Mouse (Mus musculus) embryonic facial prominence, embryonic 11.5 days (tissue): ENCODE measurements at regions not wholly inside any gene's neighbourhood (a gene's known extent, or its start where the extent isn't known, plus 50 kb on each side); places are given as distances from the start of the nearest gene placed in this dataset.

Experiments used
- ATAC-seq: fragments of 200-750 bp; cut with Nextera tagmentation; replicated peaks from 2 replicates; pipeline ENCODE4 v1.8.0; 2017; ENCODE audit warnings: low read depth; ENCODE audit not compliant: insufficient number of reproducible peaks, low FRiP score, low TSS enrichment
- DNase-seq: peaks from one replicate; pipeline ENCODE4 v3.0.0-alpha.2; 2015; ENCODE audit warnings: low spot score
- H3K27ac ChIP-seq: fragments of 300-500 bp; sonication (generic); replicated peaks from 2 replicates; pipeline ENCODE4 v1.5.1; 2014; ENCODE audit warnings: mild to moderate bottlenecking, low read depth, low read length, control low read depth
- H3K27me3 ChIP-seq: fragments of 300-500 bp; sonication (generic); 2 replicates; pipeline ENCODE4 v1.6.1; 2014; ENCODE audit warnings: mild to moderate bottlenecking, low read length, moderate library complexity, mixed read lengths; ENCODE audit not compliant: control insufficient read depth, insufficient read depth
- H3K36me3 ChIP-seq: fragments of 300-500 bp; sonication (generic); replicated peaks from 2 replicates; pipeline ENCODE4 v1.6.1; 2014; ENCODE audit warnings: low read depth, mild to moderate bottlenecking, low read length, moderate library complexity, mixed read lengths; ENCODE audit not compliant: control insufficient read depth, insufficient read depth
- H3K4me1 ChIP-seq: fragments of 300-500 bp; sonication (generic); 2 replicates; pipeline ENCODE4 v1.6.1; 2014; ENCODE audit warnings: low read length, mixed read lengths; ENCODE audit not compliant: control insufficient read depth, insufficient read depth
- H3K4me2 ChIP-seq: fragments of 300-500 bp; sonication (generic); 2 replicates; pipeline ENCODE4 v1.6.1; 2014; ENCODE audit warnings: low read depth, mild to moderate bottlenecking, control low read depth, low read length, moderate library complexity
- H3K4me3 ChIP-seq: fragments of 300-500 bp; sonication (generic); 2 replicates; pipeline ENCODE4 v1.5.1; 2014; ENCODE audit warnings: low read depth, low read length, control low read depth
- H3K9ac ChIP-seq: fragments of 300-500 bp; sonication (generic); replicated peaks from 2 replicates; pipeline ENCODE4 v1.6.1; 2014; ENCODE audit warnings: mild to moderate bottlenecking, control low read depth, low read length
- H3K9me3 ChIP-seq: fragments of 300-500 bp; sonication (generic); replicated peaks from 2 replicates; pipeline ENCODE4 v1.6.1; 2016; ENCODE audit warnings: mild to moderate bottlenecking, low read length, inconsistent platforms, mixed read lengths; ENCODE audit not compliant: control insufficient read depth
- WGBS: fragments of 180-500 bp; shearing (Covaris S2); extraction: QIAGEN DNeasy Blood & Tissue Kit; methylation state at CpG from one replicate; pipeline ENCODE4 v1.1.7; 2014; 5-methylcytosine and 5-hydroxymethylcytosine counted together

DNA sequence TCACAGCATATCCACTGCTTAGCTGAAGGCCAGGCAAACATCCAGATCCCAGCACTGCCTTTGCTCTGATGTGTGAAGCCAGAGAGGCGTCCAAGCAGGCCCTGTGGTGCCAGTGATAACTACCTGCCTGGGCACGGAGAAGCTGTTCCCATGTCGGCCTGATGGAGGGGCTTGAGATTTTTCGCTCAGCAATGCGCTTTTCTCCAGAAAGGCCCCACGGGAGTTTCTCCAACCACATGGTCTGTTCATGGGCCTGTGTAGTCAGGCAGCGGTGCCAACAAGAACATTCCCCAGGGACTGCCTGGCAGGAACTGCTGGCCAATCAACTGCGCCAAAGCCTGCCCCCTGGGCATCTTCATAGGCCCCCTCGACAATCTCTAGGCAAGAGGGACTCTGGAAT lies 95.4 kb upstream of the Usp24 start:
- H3K9ac ChIP-seq = no peak overlapping the region
- ATAC-seq (no peak), DNase-seq (no peak)
- H3K27me3 ChIP-seq = no peaks in the 10 kb centered on the region; the same call in 1 of the 2 replicates
- 80% methylated on average over 9 of the region's 9 CpGs for WGBS
- H3K4me2 ChIP-seq = no peak overlapping the region
- H3K9me3 ChIP-seq = no peaks in the 10 kb centered on the region
- no peak overlapping the region for H3K27ac ChIP-seq
- H3K4me3 ChIP-seq = no peak overlapping the region
- H3K4me1 ChIP-seq = no peaks in the 10 kb centered on the region
- no peaks in the 10 kb centered on the region for H3K36me3 ChIP-seq

DNA sequence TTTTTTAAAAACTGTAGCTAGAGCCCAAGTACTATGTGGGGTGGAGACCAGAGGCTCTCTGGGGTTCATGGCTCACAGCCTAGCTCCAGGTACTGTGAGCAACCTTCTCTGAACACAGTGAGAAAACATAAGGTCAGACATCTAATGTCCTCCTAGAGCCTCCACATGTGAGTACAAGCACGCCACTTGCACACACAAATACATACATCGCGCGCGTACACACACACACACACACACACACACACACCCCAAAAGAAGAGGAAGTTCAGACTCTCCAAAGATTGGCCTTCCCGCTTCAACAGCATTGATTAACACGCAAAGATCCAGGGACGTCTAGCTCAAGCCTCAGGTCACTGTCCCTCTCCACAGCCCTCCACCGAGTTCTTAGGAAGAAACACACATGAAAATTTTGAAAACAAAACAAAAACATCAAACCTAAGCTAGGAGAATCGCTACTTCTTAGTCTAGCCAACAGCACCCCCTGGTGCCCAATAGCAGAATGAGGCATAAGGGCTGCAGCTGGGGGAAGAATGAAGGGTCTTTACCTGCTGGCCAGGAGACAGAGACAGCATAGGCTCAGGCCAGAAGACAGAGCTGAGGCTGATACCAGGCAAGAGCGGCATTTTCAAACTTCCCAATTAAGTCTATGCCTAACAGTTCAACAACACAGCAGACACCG lies 90.7 kb upstream of the Usp24 start:
- no peaks in the 10 kb centered on the region; the same call in 1 of the 2 replicates for H3K27me3 ChIP-seq
- WGBS = 51% methylated on average over 12 of the region's 12 CpGs
- no peak overlapping the region for H3K27ac ChIP-seq
- no peak overlapping the region for H3K9ac ChIP-seq
- H3K4me2 ChIP-seq = no peak overlapping the region
- no peak overlapping the region for H3K4me3 ChIP-seq
- DNase-seq = peak; percentile 83
- H3K36me3 ChIP-seq = no peaks in the 10 kb centered on the region
- no peaks in the 10 kb centered on the region for H3K4me1 ChIP-seq
- ATAC-seq = no peak
- no peaks in the 10 kb centered on the region for H3K9me3 ChIP-seq

DNA sequence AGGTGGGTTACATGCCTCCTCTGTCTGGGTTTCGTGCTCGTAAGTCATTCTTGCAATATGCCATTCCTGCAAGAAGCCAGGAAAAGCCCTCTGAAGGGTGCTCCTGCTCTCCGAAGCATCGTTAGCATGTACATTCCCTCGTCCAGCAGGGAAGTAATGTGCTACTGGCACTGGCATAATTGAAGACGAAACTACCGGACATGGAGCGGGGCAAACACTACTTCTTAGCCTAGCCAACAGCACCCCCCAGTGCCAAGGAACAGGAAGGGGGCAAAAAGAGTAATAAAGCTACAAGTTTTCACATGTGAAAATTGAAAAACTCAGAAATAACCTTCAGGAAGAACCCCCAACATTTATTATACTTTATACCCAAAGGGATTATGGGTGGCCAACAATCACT lies 88.6 kb upstream of the Usp24 start:
- no peak for ATAC-seq
- WGBS = 59% methylated on average over 8 of the region's 8 CpGs

DNA sequence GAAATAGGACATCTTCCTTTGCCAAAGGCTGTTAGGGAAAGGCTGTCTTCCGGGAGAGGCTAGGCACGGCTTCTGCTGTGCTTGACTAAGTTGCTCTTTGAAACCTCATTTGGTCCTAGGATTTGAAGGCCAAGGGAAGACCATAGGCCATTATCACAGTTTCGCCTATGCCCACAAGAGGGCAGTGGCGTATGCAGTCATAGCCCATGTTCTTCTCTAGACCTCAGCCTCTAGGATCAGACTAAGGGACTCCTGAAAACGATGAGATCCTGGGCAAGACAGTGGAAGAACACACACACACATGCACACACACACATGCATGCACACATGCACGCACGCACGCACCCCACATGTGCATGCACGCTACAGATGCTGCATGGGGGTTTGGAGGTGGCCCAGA lies 87.5 kb upstream of the Usp24 start:
- Histone ChIP-seq H3K9me3 (no peaks in the 10 kb centered on the region), H3K4me2 (no peak overlapping the region), H3K4me1 (no peaks in the 10 kb centered on the region), H3K36me3 (no peaks in the 10 kb centered on the region), H3K27me3 (no peaks in the 10 kb centered on the region), H3K27ac (no peak overlapping the region), H3K9ac (no peak overlapping the region), H3K4me3 (no peak overlapping the region)
- 45% methylated on average over 9 of the region's 9 CpGs for WGBS
- DNase-seq (peak; percentile 81), ATAC-seq (peak; percentile 49)

More for the DNA sequence above, 88.6 kb upstream of the Usp24 start:
- Histone ChIP-seq H3K4me3 (no peak overlapping the region), H3K36me3 (no peaks in the 10 kb centered on the region), H3K27me3 (no peaks in the 10 kb centered on the region), H3K4me2 (no peak overlapping the region), H3K27ac (no peak overlapping the region), H3K9me3 (no peaks in the 10 kb centered on the region), H3K9ac (no peak overlapping the region), H3K4me1 (no peaks in the 10 kb centered on the region)
- DNase-seq = peak; percentile 51

DNA sequence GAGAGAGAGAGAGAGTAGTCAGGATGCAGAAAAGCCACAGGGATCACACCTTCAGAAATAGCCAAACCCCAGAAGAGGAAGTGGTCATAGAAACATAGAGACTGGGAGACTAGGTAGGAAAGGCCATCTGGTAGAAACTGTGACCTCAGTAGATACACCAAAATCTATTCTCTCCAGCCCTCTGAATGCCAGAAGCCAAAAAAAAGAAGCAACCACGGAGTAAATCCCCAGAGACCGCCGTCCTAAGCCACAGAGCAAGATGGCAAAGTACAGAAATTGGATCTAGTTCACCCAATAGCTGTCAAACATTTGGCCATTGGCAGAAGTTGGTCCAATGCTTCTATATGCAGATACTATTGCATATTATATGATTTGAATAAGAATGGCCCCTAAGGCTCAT lies 86.5 kb upstream of the Usp24 start:
- ATAC-seq (no peak), DNase-seq (no peak)
- Histone ChIP-seq H3K9ac (no peak overlapping the region), H3K27me3 (no peaks in the 10 kb centered on the region), H3K9me3 (no peaks in the 10 kb centered on the region), H3K27ac (no peak overlapping the region), H3K4me3 (no peak overlapping the region), H3K4me1 (no peaks in the 10 kb centered on the region), H3K36me3 (no peaks in the 10 kb centered on the region), H3K4me2 (no peak overlapping the region)
- WGBS = 80% methylated on average over 3 of the region's 3 CpGs

DNA sequence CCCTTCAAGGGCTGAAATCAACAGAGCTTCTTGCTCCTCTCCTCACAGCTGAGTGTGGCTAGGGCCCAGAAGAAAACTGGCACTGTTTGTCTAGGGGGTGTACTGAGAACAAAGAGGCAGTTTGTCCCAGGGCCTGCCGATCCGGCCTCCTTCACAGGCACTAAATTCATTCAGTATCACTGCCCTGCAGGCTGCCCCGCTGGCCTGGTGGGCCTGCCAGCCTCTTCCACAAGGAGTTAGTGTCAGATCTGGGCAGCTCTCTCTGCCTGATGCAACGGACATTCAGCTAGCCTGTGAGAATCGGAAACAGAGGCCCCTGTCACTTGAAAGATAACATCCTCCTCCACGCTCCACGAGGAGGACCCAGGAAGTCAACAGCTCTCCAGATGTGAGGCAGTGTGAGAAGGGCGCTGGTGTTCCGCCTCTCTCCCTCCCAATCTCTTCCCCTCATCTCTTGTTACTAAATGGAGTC lies 83.5 kb upstream of the Usp24 start:
- H3K4me2 ChIP-seq = no peak overlapping the region
- H3K27me3 ChIP-seq = no peaks in the 10 kb centered on the region
- no peaks in the 10 kb centered on the region for H3K36me3 ChIP-seq
- no peaks in the 10 kb centered on the region for H3K9me3 ChIP-seq
- no peak for ATAC-seq
- 30% methylated on average over 9 of the region's 9 CpGs for WGBS
- no peak overlapping the region for H3K27ac ChIP-seq
- H3K4me3 ChIP-seq = no peak overlapping the region
- no peak overlapping the region for H3K9ac ChIP-seq
- no peaks in the 10 kb centered on the region for H3K4me1 ChIP-seq
- peak; percentile 7 for DNase-seq

DNA sequence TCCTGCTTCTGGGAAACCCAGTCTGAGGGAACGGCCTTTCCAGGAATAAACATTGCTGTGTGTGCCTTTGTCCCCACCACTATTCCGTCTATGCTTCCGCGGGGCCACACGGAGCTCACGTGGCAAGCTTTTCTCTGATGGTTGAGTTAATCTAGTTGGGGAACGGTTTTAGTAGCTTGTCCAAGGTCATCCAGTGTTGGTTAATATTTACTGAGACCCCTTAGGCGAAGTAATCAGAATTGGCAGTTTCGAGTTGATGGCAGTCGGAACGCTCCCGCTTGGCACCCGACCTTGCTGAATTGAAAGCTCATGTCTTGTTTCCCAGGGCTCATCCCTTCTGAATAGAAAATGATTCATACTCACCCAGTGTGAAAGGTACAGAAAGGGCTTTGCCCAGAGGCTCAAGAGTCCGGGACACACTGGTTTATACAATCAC lies 71.6 kb upstream of the Usp24 start:
- DNase-seq = no peak
- Histone ChIP-seq H3K9me3 (no peaks in the 10 kb centered on the region), H3K27me3 (no peaks in the 10 kb centered on the region), H3K36me3 (no peaks in the 10 kb centered on the region), H3K4me3 (no peak overlapping the region), H3K4me2 (no peak overlapping the region), H3K4me1 (no peaks in the 10 kb centered on the region), H3K9ac (no peak overlapping the region), H3K27ac (no peak overlapping the region)
- ATAC-seq = no peak
- WGBS = 91% methylated on average over 14 of the region's 14 CpGs

DNA sequence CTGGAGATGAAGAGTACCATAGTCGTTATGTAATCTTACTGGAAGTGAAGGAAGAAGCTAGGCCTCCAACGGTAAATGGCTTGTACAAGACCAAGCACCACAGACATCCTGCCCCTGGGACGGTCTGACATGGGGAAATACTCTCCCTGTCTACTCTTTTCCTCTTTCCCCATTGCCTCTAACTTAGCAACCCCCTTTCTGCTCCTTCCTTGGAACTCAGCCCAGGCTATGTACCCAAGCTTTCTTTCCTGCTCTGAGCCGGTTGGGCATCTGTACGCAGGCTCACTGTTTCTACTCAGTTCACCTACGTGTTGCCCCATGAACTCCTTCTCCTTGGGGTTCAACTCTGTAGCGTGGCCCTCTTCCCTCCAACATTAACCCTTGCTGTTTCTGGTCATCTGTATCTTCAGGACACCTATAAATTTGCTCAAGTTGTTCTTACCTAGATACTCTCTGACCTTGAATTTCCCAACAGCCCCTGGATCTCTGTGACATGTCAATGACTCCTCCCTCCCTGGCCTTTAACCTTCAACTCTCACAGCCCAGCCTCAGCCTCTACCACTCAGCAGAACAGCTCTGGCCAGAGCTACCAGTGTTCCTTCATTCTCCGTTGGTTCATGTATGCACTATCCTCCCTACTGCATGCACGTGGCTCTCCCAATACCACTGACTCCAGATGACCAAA lies 71.0 kb upstream of the Usp24 start:
- ATAC-seq (no peak), DNase-seq (no peak)
- Histone ChIP-seq H3K9ac (no peak overlapping the region; the same call in 1 of the 2 replicates), H3K9me3 (no peaks in the 10 kb centered on the region), H3K4me1 (no peaks in the 10 kb centered on the region), H3K4me3 (no peak overlapping the region), H3K27ac (no peak overlapping the region), H3K4me2 (no peak overlapping the region), H3K36me3 (no peaks in the 10 kb centered on the region), H3K27me3 (no peaks in the 10 kb centered on the region)
- WGBS = 93% methylated on average over 9 of the region's 9 CpGs
